Comparison of ENCODE assay signal across 9 mouse cellular contexts in the genomic region with DNA sequence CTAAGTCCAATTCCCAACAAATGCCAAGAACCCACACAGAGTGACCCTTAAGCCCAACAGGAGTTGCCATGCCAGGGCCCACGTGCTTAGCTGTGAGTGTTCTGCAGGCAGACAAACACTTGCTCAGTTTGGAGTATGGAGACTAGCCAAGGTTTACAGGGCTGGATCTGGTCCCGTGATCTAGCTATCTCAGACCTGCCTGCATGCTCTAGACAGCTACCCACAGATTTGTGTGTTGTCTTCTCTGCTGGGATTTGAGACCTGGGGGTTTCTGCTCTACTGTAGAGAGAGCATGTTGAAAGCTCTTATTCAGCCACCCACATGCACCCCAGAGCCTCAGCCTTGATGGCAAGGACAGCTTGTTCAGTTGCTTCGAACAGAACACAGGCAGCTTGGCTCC. TPM values are rescaled to one million over a fixed set of nuclear protein-coding genes. Genes with fewer than 3 reads are reported as not detected.
DNase-seq lines count a peak whose midpoint lies in the region; ATAC-seq and TF ChIP-seq lines count a peak whose summit lies in the region.
"Had no signal": no experiment of that assay in that cellular context is flagged by ENCODE, and none has a peak within 500 bp of the region (broad histone marks: within the 10 kb centered on the region; RNA-seq: fewer than 3 reads in every experiment).

No protein-coding gene starts in this region.

- WGBS in heart, adult 2 months: 30% methylated on average over 3 of the region's 3 CpGs
- WGBS in heart, embryonic 12.5 days: 68% methylated on average over 3 of the region's 3 CpGs
- 84% methylated on average over 3 of the region's 3 CpGs for WGBS in midbrain, embryonic 10.5 days

- DNase-seq in heart, adult 2 months: peak in 1 of 2 experiments; percentile 73
- peak; percentile 89 for DNase-seq in adipocyte (ENCODE audit: low spot score)
- peak; percentile 61 to 68 for DNase-seq in left cerebral cortex, postnatal 25 days (ENCODE audit: low spot score in 2 of 2)
- DNase-seq in midbrain, embryonic 10.5 days (ENCODE audit: low spot score): no peak
- DNase-seq in spleen, postnatal 4 days (ENCODE audit: low spot score in 2 of 2): no peak

- no peaks in the 10 kb centered on the region for H3K36me3 ChIP-seq in heart, adult 2 months (ENCODE audit: control insufficient read depth, insufficient read depth, low read length)
- no peaks in the 10 kb centered on the region for H3K36me3 ChIP-seq in heart, embryonic 12.5 days
- no peaks in the 10 kb centered on the region for H3K36me3 ChIP-seq in midbrain, embryonic 10.5 days
- H3K36me3 ChIP-seq: liver, embryonic 15.5 days had no signal

- ATAC-seq in heart, embryonic 12.5 days (ENCODE audit: insufficient number of reproducible peaks, low FRiP score): no peak
- ATAC-seq in activated CD4-positive, CD25-positive, alpha-beta regulatory T cell, adult 4 months: no peak

- TF ChIP-seq POLR2A in heart, adult 2 months (IDR thresholded peaks at IDR 0.05; ENCODE audit: insufficient read depth, low read depth, low read length): no peak
- TF ChIP-seq POLR2A in cortical plate, adult 2 months (IDR thresholded peaks at IDR 0.05; ENCODE audit: extremely low read depth, insufficient read depth, low read length): no peak

- no peaks in the 10 kb centered on the region for H3K79me2 ChIP-seq in heart, adult 2 months (replicated peaks; ENCODE audit: control insufficient read depth, insufficient read depth, low read length)

- H3K9me3 ChIP-seq in heart, embryonic 12.5 days (replicated peaks): no peaks in the 10 kb centered on the region
- no peaks in the 10 kb centered on the region for H3K9me3 ChIP-seq in midbrain, embryonic 10.5 days (replicated peaks)
- H3K9me3 ChIP-seq: liver, embryonic 15.5 days had no signal

- H3K27ac ChIP-seq in heart, adult 2 months: peak overlapping the region; percentile 51
- no peak overlapping the region for H3K27ac ChIP-seq in heart, embryonic 12.5 days (ENCODE audit: poor library complexity, severe bottlenecking)
- H3K27ac ChIP-seq in cortical plate, adult 2 months (ENCODE audit: insufficient read depth, low read length): peak overlapping the region; percentile 59
- H3K27ac ChIP-seq in midbrain, embryonic 10.5 days (replicated peaks): no peak overlapping the region
- H3K27ac ChIP-seq: liver, embryonic 15.5 days had no signal

- TF ChIP-seq EP300 in heart, adult 2 months (IDR thresholded peaks at IDR 0.05; ENCODE audit: insufficient read depth, low read depth, low read length): no peak

- H3K27me3 ChIP-seq in heart, adult 2 months (ENCODE audit: control insufficient read depth, insufficient read depth, low read length): no peaks in the 10 kb centered on the region
- no peaks in the 10 kb centered on the region for H3K27me3 ChIP-seq in heart, embryonic 12.5 days (replicated peaks)
- peaks cover 32% of the 10 kb centered on the region for H3K27me3 ChIP-seq in midbrain, embryonic 10.5 days (ENCODE audit: low read depth, poor library complexity, severe bottlenecking)
- H3K27me3 ChIP-seq: liver, embryonic 15.5 days had no signal

- intact Hi-C loops in heart, adult 2 months (cut with DNase I): loop anchor here (2.0 kb wide), 1 partner anchor 44 kb away; no protein-coding TSS in a partner anchor
- intact Hi-C loops in left cerebral cortex, postnatal 25 days (cut with DNase I): loop anchor here (2.0 to 5.0 kb wide), 2 partner anchors 44 to 107 kb away; no protein-coding TSS in a partner anchor

- no peak overlapping the region for H3K4me3 ChIP-seq in heart, adult 2 months
- no peak overlapping the region for H3K4me3 ChIP-seq in heart, embryonic 12.5 days
- H3K4me3 ChIP-seq in cortical plate, adult 2 months (ENCODE audit: insufficient read depth, low read length): no peak overlapping the region
- H3K4me3 ChIP-seq in midbrain, embryonic 10.5 days: no peak overlapping the region
- H3K4me3 ChIP-seq: liver, embryonic 15.5 days had no signal

- no peak overlapping the region for H3K4me2 ChIP-seq in heart, embryonic 12.5 days
- H3K4me2 ChIP-seq: liver, embryonic 15.5 days had no signal

- H3K9ac ChIP-seq in heart, adult 2 months (ENCODE audit: low read depth, low read length): no peak overlapping the region
- no peak overlapping the region for H3K9ac ChIP-seq in heart, embryonic 12.5 days
- H3K9ac ChIP-seq: liver, embryonic 15.5 days had no signal

- TF ChIP-seq CTCF in heart, adult 2 months (IDR thresholded peaks at IDR 0.05): no peak
- no peak for TF ChIP-seq CTCF in cortical plate, adult 2 months (IDR thresholded peaks at IDR 0.05; ENCODE audit: extremely low read depth, insufficient read depth, low read length)

- peaks cover 22% of the 10 kb centered on the region for H3K4me1 ChIP-seq in heart, adult 2 months (ENCODE audit: control insufficient read depth, insufficient read depth, low read length)
- peaks cover 27% of the 10 kb centered on the region for H3K4me1 ChIP-seq in heart, embryonic 12.5 days (replicated peaks)
- peaks cover 27% of the 10 kb centered on the region for H3K4me1 ChIP-seq in cortical plate, adult 2 months (ENCODE audit: control insufficient read depth, insufficient read depth, low read length)
- peaks cover 24% of the 10 kb centered on the region for H3K4me1 ChIP-seq in midbrain, embryonic 10.5 days

RNA-seq across cellular contexts. Expression of gene Rhob, which starts 45.3 kb away (rescaled TPM):
- total RNA-seq in heart, adult 2 months (2021): 100 to 1,000 TPM; 163 to 193 TPM
- 184 and 194 TPM in 2 replicates for polyA plus RNA-seq in heart, adult 2 months (2012; rRNA removed)
- 52.9 and 55.1 TPM in 2 replicates for polyA plus RNA-seq in heart, embryonic 12.5 days (2016; fragmentation: Nextera tagmentation; extraction: Ambion mirVana)
- polyA plus RNA-seq in cortical plate, adult 2 months (2012; rRNA removed): 353 and 368 TPM in 2 replicates
- 100 to 1,000 TPM; 274 to 298 TPM for total RNA-seq in left cerebral cortex, postnatal 25 days (2021)
- polyA plus RNA-seq in activated CD4-positive, CD25-positive, alpha-beta regulatory T cell, adult 4 months (2017; shearing (Covaris generic)): under 1 TPM; 0.59 to 0.83 TPM
- polyA plus RNA-seq in midbrain, embryonic 10.5 days (2016; fragmentation: Nextera tagmentation; extraction: Ambion mirVana): 30.0 and 30.1 TPM in 2 replicates

Comparison
In these comparisons a context has a peak if more than half of its experiments do, and no peak if none do; other contexts are left out.
1. H3K27ac ChIP-seq: peak in heart, adult 2 months (single experiment) and cortical plate, adult 2 months (single experiment); none in heart, embryonic 12.5 days (single experiment) and midbrain, embryonic 10.5 days (single experiment).
2. DNase-seq: peak in adipocyte (single experiment) and left cerebral cortex, postnatal 25 days (2 of 2); none in midbrain, embryonic 10.5 days (single experiment) and spleen, postnatal 4 days (0 of 2).
3. RNA of gene Rhob, which starts 45.3 kb away (polyA plus RNA-seq): 353 to 368 TPM in cortical plate, adult 2 months, 184 to 194 TPM in heart, adult 2 months, 52.9 to 55.1 TPM in heart, embryonic 12.5 days and 30.0 to 30.1 TPM in midbrain, embryonic 10.5 days; 0.59 to 0.83 TPM in activated CD4-positive, CD25-positive, alpha-beta regulatory T cell, adult 4 months; every median in the first group is over 10 times any median in the second.